Mouse (Mus musculus) spleen, postnatal 14 days (tissue): ENCODE measurements around the gene Cib3.

ENCODE experiments used
- DNase-seq, 2 experiments: peaks; one replicate each; pipeline ENCODE4 v3.0.0; 2021 to 2022; ENCODE audit warnings: low spot score in 2 of 2

Gene Cib3

DNA sequence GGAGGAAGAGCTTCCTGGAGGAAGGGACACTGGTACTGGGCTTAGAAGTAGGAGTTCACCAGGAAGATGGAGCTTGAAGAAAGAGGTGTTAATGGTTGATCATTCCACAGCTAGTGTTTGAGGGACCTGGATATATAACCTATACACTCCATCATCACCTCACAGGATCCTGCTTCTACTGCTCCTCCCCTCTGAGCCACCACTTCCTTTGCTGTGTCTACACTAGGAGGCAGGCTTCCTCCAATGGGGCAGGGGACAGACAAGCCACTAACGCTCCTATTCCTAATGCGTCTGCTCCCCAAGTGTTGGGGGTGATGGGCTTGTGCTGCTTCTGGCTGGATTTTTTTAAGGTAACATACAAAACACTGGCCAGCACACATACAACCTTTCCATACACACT, 1.9 kb downstream of the Cib3 start:
- DNase-seq: no peak

GRCm38 (mm10) chr8:72210222-72210621, 2.4 kb downstream of the Cib3 start:
- no peak for DNase-seq

DNA sequence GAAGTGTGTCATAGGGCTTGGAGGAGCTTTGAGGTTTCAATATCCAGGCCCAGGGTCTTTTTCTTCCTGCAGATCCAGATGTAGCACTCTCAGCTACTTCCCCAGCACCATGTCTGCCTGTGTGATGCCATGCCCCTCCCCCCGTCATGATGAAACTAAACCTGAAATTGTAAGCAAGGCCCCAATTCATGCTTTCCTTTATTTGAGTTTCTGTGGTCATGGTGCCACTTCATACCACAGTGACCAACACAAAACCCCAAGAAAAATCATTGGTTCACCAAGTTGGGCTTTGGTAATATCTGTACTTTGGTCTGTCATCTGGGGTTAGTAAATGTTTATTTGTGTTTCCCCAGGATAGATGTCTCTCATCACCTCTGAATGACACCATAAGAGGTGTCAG, 4.1 kb downstream of the Cib3 start:
- no peak for DNase-seq

DNA sequence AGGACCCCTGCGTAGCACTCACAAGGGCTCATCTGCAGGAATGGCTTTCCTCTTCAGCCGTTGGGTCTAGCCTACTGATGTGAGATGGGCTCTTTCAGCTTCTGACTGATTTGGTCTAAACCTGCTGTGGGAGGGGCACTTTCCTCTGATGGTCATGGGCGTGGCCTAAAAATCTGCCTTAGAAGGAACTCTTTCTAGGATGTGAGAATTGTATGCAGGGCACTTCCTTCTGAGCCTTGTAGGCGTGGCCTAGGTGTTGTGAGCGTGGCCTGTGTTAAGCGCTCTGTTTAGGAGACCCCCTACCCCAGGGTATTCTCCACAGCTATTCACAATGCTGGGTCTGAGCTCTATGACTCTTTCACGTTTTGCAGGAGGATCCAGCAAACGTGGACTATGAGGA, 14.6 kb downstream of the Cib3 start:
- no peak for DNase-seq

GRCm38 (mm10) chr8:72192065-72192464, 20.6 kb downstream of the Cib3 start:
- no peak for DNase-seq

DNA sequence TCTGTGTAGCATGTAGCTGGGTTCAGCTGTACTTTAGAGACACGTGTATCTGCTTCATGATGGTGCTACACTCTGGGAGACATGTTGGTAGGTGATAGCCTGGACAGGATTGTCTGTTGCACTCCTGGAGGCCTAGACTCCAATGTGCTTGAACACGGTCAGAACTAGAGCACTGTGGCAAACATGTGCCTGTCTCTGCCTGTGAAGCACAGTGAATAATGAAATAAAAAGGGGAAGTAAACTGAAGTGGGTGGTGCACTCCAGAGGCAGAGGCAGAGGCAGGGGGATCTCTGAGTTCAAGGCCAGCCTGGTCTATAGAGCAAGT, 22.5 kb downstream of the Cib3 start:
- DNase-seq: no peak

DNA sequence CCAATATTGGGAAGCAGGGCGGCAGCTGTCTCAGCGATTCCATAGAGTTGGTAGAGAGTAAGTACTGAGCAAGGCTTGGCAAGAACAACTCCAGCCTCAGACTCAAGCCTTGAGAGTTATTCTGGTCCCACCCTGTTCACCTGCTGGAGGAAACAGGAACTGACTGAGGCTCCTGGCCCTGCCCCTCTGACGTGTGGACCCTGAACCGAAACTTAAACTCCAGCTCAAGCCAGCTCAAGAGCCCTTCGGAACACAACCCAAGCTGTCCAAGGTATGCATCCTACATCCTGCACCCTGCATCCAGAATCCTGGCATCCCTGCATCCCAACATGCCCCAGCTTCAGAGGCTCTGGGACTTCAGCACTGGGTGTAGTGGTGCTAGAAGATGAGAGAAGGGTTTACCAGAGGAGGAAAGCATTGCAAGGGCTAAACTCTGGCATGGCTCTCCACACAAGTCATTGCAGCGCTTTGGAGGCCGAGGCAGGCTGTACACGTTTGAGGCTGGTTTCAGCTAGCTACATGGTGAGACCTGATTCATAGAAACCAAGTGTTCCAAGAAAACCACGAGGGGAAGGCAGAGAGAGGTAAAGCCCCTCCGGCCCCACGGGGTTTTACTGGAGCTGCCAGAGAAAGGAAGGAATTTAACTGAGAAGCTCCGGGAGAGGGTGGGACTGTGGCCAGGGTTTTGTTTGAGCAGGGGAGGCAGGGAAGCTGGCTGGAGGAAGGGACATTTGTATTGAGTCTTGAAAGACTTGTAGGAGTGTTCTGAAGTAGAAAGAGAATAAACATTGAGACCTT, 23.0 kb downstream of the Cib3 start, which contains the start of gene Hsh2d:
Gene Hsh2d, plus strand, starts transcription at position 222 of the 798 bp plus-strand sequence.
- DNase-seq: peak; percentile 50 to 64

DNA sequence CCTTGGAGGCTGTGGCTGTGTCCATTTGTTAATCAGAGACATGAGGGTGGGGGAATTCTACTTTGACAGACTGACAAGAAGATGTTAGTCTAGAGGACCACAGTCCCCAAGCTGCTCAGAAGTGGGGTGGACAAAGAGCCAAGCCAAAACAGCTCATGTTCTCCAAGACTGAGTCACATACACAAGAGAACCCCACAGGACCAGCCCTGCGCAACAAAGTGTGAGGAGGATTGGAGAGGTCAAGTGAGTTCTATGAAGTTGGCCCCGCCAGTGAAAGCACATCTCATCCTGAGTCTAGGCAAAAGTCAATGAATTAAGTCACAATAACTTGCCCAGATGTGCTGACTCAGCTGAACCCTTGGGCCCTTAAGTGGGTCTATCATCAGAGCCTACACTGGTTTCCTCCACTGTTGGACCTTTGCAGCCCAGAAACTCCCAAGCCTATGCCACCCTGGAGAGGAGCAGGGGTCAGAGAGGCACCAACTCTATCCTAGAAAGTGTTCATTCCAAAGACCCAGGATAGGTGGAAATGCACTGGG, 24.8 kb downstream of the Cib3 start:
- DNase-seq: no peak

DNA sequence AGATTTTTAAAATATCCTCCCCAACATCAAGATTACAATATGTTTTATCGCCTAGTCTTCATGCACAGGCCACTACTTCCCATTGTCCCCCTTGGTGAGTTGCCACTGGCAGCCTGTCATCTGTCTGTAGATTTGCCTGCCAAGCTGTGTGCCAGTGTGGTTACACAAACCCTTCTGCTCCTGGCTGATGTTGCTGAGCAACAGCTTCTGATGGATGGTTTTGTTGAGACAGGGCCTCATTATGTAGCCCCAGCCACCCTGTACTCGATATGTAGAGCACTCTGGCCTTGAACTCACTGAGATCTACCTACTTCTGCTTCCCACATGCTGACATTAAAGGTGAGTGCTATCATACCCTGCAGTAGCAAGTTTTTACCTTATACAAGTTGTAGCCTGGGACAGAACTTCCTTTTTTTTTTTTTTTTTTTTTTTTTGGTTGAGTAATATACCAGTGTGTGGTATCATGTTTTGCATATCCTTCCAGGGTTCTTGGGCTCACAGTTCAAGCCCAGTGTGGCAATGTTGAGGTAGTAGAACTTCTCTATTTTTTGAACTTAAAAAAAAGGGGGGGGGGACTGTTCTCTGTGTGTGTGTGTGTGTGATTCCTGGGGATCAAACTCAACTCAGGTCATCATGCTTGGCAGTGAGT, 29.0 kb downstream of the Cib3 start:
- DNase-seq: no peak

DNA sequence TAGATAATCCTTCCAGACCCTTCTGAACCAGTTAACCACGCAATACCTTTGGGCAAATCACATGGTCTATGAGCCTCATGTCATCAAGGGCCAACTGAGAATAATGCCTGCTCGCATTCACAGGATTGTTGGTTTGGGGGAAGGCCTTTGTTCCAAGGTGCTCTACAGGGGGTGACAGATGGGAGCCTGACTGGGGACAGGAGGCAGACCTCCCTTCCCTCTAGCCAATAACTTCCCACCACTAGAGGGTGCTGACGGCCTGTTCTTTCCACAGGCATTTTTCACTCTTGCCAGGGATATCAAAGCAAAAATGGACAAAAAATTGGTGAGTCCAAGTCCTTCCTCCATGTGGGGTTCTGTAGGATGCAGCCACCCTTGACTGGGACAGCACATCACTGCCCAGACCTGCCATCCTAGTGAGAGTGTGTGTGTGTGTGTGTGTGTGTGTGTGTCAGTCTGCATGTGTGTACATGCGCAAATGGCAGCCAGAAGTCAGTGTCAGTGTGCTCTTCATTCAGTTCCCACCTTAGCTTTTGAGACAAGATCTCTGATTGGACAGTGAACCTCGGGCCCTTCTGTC, 35.2 kb downstream of the Cib3 start:
- peak; percentile 43 to 67 for DNase-seq

GRCm38 (mm10) chr8:72169681-72170249, 42.9 kb downstream of the Cib3 start:
- DNase-seq: peak in 1 of 2 experiments; percentile 27

DNA sequence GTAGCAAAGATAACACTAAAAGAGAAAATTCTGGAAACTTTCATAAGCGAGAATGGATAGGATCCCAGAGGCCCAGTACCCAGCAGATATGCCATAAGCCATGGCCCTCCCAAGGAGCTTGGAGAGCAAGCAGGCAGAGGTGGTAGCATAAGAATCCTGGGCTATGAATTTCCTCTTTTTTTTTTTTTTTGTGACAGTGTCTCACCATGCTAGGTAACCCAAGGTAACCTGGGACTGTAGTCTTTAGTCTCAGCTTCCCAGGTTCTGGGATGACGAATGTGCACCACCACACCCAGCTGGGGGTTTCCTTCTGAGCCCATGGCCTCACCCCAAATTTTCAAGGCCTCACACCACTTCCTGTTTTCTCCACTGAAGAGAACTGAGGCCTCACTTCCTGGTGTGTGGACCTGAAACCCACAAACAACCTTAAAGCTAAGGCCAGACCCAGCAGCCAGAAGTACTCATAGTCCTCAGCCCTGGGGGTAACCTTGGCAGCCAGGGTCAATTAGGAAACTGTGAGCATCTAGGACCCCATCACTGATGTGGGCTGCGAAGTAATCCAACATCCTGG, 43.5 kb downstream of the Cib3 start:
- DNase-seq: peak in 1 of 2 experiments; percentile 45

GRCm38 (mm10) chr8:72162821-72163220, 49.8 kb downstream of the Cib3 start:
- no peak for DNase-seq

GRCm38 (mm10) chr8:72160707-72161697, 51.6 kb downstream of the Cib3 start, which contains the start of gene Rab8a:
Gene Rab8a (plus strand): TSS chr8:72161200.
- DNase-seq: peak; percentile 99 to 100

- no peak for DNase-seq
Measured at GRCm38 (mm10) chr8:72160007-72160406, 52.6 kb downstream of the Cib3 start.

DNA sequence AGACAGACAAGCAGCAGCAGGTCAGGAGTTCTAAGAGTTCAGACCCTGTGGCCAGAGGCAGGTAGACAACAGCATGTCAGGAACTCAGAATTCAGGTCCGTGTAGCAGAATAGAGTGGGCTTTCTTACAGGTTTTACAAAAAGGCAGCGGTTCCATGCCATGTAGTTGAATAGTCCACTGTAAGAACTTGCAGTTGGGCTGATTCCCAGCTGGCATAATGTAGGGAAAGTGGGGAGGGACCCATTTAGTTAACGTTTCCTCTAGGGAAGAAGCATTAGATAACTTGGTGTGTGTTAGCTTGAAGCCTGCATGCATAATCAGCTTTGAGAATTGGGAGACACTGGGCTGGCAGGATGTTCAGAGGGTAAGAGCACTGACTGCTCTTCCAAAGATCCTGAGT, 53.9 kb downstream of the Cib3 start:
- no peak for DNase-seq

DNA sequence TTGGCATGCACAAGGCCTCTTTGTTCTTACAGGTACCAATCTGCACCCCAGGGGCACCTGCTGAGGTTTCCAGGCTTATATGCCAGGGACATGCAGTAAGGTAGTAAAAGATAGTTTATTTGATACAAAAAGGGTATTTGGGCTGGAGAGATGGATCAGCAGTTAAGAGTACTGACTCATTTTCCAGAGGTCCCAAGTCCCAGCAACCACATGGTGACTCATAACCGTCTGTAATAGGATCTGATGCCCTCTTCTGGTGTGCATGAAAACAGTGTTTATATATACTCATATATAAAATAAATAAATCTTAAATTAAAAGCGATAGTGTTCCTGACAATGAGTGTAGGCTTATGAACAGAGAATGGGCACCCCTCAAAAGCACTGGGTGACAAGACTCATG, 54.5 kb downstream of the Cib3 start:
- DNase-seq: no peak
